Mouse (Mus musculus) thymus, postnatal 0 days (tissue): ENCODE measurements around the gene App. TPM values are rescaled to one million over a fixed set of nuclear protein-coding genes. Genes with fewer than 3 reads are reported as not detected.

ENCODE experiments used
- DNase-seq: peaks from one replicate; pipeline ENCODE4 v3.0.0-alpha.2; 2015; ENCODE audit warnings: low spot score
- polyA plus RNA-seq: library from polyadenylated mRNA; unstranded; fragments of >200 nt; fragmentation: Nextera tagmentation; extraction: Ambion mirVana; gene quantifications from 2 replicates; pipeline ENCODE4 v1.2.1, GENCODE M21; 2015

Gene App
- polyA plus RNA-seq, 1 experiment from 2014 or later = 37.1 TPM

DNA sequence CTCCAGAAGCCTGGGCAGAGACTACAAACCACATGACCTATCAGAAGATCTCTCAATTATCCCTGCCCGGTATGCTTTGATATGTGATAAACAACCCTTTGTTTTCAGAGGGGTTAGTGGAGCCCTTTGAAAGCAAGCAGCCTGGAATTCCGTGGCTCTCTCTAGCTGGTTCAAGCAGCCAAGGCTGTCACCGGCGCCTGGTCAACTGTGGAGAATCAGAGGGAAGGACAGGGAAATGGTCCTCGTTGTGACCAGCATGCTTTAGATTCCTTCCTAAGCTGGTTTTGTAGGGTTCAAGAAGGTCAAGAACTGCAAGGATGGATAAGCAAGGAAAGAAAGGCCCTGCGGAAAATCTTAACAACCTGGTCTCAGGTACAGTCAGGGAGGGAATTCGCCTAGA is 21.9 kb downstream of the App start:
- DNase-seq = no peak

- DNase-seq = no peak
Measured at GRCm38 (mm10) chr16:85150902-85151301, 22.7 kb downstream of the App start.

DNA sequence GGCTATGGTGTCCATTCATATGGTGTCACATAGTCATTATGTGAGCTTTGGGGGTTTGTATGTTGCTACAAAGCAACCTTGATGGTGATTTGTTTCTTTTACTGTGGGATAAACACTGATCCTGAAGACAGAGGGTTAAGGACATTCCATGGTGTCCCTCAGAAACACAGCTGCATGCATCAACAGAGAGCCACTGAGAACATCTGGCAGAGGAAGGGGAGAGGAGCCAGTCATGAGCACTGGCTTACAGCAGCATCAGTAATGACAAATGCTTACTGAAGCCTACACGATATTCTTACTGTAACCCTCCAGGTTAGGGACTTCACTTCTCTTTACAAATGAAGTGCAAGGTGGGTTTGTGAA is 24.1 kb downstream of the App start:
- DNase-seq = no peak

DNA sequence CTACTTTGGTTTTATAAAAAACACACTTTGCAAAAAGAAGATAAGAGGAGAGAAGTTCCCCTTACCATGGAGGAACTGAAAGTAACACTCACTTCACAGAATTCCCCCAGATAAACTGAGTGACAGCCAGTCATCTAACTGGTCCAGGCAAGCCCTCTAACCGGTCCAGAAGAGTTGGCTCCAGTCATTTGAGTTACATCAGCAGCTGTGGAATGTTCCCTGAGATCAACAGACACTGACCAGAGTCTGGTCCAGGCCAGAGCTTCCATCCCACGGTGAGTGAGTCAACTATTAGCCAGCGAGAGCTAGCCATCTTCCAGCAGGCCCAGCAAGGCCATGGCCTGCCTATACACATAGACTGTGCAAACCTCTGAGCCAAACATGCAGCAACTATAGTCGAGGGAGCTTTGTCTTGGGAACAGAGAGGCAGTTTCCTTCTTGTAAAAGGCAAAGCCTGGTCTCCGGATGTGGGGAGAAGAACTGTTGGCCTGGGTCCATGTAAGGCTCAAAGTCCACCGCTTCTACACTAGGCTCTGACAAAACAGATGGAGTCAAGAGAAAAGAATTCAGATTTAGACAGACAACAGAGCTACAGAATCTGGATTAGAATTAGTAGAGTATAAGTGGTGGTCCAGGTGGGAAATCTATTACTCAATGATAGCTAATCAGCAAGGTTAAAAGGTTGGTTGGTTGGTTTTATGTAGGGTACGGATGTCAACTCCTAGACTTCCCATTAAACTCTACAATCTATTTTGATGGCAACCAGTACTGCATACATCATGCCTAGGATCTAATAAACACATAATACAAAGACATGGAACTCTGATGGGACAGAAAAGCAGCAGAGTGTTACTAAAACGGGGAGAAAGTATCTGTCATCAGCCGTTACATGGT is 24.7 kb downstream of the App start:
- DNase-seq = no peak

DNA sequence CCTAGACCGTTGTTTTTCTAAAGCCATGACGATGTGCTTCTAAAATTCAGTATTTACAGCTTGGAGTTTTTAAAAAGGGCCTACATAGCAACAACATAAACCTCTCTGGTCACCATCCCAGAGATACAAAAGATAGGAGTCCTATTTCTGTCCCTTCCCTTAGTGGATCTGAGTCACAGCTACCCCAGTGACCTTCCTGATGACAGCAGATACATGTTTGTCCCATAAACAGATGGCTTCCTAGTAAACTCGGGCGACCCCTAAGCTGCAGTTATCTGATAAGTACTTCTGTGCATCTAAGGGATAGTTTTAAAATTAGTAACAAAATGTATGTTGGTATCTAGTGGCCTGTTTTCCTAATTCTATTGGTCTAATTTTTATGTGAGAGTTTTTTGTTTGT is 26.1 kb downstream of the App start:
- DNase-seq = no peak

- DNase-seq = no peak
Measured at GRCm38 (mm10) chr16:85145771-85146178, 27.8 kb downstream of the App start.

- no peak for DNase-seq
Measured at GRCm38 (mm10) chr16:85145369-85145768, 28.2 kb downstream of the App start.

- no peak for DNase-seq
Measured at GRCm38 (mm10) chr16:85144401-85144800, 29.2 kb downstream of the App start.

GRCm38 (mm10) chr16:85143863-85144262 is 29.7 kb downstream of the App start:
- DNase-seq = no peak

- DNase-seq = no peak
Measured at GRCm38 (mm10) chr16:85143188-85143587, 30.4 kb downstream of the App start.

- no peak for DNase-seq
Measured at GRCm38 (mm10) chr16:85141404-85141803, 32.2 kb downstream of the App start.

- DNase-seq = no peak
Measured at GRCm38 (mm10) chr16:85139178-85139604, 34.4 kb downstream of the App start.

DNA sequence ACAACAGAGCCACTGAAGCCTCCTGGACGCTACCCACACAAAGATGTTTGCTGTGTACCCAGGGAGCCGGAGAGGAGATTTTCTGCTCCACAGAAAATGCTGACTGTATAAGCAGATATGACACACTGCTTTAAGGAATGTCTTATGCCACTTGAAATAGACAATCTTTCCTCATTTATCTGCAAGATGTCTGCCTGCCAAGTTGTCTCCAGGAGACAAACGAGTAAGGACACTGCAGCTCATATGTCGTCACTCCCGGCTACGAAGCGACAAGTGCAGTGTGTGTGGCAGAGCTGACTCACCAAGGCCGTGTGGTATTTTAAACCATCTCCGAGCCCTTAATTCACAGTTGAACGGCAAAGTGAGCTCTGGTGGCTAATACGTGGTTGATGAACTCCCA is 36.2 kb downstream of the App start:
- no peak for DNase-seq

DNA sequence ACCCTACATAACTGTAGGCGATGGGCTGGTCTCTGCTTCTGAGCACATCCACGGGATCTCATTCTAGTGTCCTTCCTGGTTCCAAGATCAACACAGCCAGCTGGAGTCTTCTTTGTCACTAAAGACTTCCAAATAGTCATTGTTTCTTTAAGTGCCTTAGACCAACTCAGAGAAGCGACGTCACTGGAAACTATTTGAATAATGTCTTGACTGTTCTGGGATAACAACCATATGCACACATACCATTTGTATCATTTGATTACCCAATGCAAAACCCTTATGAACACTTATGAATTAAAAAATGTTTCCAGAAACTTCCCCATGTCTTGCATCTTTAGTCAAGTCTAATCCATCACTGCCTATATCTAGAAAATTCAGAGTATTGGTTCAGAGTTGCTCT is 37.5 kb downstream of the App start:
- DNase-seq = no peak

DNA sequence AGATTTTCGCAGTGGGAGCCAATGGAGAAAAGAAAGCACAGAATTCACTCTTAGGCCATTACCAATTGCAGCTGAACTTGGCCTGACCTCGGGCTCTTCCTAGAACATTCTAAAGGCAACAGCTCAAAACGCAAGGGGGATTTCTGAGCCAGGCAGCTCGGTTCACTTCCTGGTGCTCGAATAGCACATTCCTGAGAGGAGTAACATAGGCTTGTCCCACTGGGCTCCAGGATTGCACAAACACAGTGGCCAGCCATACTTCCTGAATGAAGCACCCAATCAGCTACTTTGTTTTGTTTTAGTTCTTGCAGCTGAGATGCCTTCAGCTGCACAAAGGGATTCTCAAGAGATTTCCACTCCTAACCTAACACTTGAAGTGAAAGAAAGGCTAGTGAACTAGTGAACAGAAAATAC is 40.1 kb downstream of the App start:
- no peak for DNase-seq

DNA sequence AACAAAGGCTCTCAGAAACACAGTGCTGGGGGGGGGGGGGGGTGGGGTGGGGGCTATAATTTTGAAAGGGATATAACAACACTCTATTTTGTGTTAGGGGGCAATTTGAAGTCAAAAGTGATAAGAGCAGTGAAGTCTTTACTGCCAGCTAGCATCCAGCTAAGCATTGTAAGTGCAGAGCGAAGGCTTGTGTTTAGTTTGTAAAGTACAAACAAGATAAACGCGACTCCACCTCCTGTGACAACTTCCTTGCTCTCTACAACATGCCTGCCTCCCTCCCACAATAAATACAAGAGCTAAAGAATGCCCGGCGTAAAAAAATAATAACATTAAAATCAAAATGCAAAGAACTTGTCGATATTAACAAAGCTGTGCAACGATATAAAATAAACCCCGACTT is 40.5 kb downstream of the App start:
- no peak for DNase-seq

- DNase-seq = no peak
Measured at GRCm38 (mm10) chr16:85132182-85132581, 41.4 kb downstream of the App start.

GRCm38 (mm10) chr16:85130861-85131556 is 42.6 kb downstream of the App start:
- DNase-seq = no peak

DNA sequence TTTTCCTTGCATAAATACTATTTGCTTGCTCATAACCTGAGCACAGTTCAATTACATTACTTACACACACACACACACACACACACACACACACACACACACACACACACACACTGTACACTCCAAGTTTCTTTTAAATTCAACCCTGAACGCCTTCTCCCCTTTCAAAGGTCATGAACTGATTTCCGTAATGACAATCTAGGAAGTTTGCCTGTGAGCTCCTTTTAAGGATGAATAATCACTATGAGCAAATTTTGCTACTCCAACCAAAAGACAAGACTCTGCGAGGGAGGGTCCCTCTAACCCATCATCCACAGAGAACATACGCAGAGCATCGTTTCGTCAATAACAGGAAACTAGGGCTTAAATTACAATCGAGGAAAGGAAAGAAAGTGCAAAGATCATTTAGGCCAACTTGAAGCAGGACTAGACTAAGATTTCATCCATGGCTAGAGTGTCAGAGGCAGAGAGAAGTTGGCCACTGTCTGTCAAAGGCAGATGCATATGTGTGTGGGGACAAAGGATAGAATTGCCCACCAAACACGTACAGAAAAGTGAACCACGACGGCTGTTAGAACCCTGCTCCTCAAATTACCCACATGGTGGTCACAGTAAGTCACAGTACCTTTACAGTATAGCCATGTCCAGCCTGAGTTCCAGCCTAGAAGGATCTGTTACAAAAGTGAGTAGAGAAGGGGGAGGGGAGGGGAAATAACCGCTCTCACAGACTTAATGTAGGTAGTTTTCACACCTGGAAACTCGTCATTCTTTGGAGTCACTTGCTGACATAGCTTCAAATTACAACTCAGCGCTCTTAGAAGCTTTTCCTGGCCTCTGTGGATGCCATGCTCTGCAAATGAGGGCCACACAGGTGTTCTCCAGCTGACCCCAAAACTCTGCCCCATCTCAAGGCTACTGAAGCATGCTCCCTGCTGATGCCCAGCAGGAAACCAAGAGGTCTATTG is 44.6 kb downstream of the App start:
- DNase-seq = no peak

DNA sequence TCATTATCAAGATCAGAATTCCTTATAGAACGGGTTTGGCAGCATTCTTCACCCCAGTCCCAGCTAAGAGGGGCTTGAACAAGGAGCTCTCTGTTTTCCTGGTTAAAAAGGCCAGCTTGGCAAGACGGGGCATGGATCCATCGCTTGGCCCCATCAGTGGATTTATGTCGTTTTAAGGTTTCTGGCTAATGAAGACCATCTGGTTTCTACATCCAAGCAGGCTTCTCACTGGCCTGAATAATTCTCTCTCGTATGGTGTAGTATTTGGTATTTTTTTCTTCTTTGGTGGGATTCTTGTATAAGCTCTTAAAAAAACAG is 45.3 kb downstream of the App start:
- DNase-seq = no peak

DNA sequence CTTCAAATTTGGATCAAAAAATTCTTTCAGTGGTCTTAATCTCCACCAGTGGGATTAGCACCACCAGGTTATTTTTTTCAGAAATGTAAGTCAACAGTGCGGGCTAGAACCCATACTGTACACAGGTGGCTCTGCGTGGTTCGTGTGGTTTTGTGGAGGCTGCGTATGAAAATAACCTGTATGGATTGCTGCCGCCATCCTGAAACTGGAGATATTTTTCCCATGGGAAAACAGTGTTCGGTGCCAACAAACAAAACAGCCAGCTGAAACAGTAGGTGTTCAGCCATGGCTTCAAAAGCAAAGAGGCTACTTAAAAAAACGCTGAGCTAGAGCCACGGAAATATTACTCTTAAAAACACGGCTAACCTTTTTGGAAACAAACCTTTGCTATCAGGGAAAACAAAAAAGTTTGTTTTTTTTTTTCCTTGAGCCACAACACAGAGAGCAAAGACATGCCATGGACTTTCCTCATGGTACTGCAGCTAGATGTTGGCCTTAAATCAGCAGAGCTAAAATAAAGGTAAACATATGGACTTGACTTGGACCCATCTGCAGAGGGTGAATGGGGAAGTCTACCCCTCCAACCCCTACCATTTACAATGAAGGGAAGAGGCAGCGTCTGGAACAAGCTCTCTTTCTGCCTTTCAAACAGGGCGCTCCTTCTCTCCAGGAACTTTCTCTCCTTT is 45.8 kb downstream of the App start:
- no peak for DNase-seq
